Mouse (Mus musculus): Measurements from ENCODE around the gene Olfr958. TPM values are rescaled to one million over a fixed set of nuclear protein-coding genes. Genes with fewer than 3 reads are reported as not detected.

Olfr958 gene
- polyA plus RNA-seq, 1 experiment from 2014 or later = not detected

- Histone ChIP-seq H3K4me3 (ENCODE audit: low read depth, low read length) (no peak overlapping the region), H3K27ac (ENCODE audit: low read depth) (no peak overlapping the region), H3K36me3 (ENCODE audit: insufficient read depth) (no peaks in the 10 kb centered on the region), H3K9ac (no peak overlapping the region), H3K9me3 (ENCODE audit: low read depth, low read length) (no peaks in the 10 kb centered on the region), H3K4me2 (no peak overlapping the region), H3K27me3 (ENCODE audit: insufficient read depth, low read length) (no peaks in the 10 kb centered on the region), H3K4me1 (ENCODE audit: insufficient read depth) (no peaks in the 10 kb centered on the region)
- TF ChIP-seq CTCF (IDR thresholded peaks at IDR 0.05; ENCODE audit: low read depth) = no peak
- DNase-seq = peak; percentile 24
- ATAC-seq (ENCODE audit: insufficient read depth) = no peak
- 52% methylated on average over 5 of the region's 5 CpGs for WGBS
These were observed 3.0 kb downstream of the Olfr958 start for GRCm38 (mm10) chr9:39550806-39551205.

- no peak overlapping the region for H3K9ac ChIP-seq
- TF ChIP-seq CTCF (IDR thresholded peaks at IDR 0.05; ENCODE audit: low read depth) = no peak
- H3K9me3 ChIP-seq (ENCODE audit: low read depth, low read length) = no peaks in the 10 kb centered on the region
- H3K4me1 ChIP-seq (ENCODE audit: insufficient read depth) = no peaks in the 10 kb centered on the region
- no peaks in the 10 kb centered on the region for H3K36me3 ChIP-seq (ENCODE audit: insufficient read depth)
- no peak overlapping the region for H3K4me3 ChIP-seq (ENCODE audit: low read depth, low read length)
- 46% methylated on average over 1 of the region's 1 CpGs for WGBS
- H3K4me2 ChIP-seq = no peak overlapping the region
- ATAC-seq (ENCODE audit: insufficient read depth) (peak; percentile 86), DNase-seq (peak; percentile 82)
- no peak overlapping the region for H3K27ac ChIP-seq (ENCODE audit: low read depth)
- no peaks in the 10 kb centered on the region for H3K27me3 ChIP-seq (ENCODE audit: insufficient read depth, low read length)
These were observed 30.1 kb downstream of the Olfr958 start for GRCm38 (mm10) chr9:39523616-39524285.

- Histone ChIP-seq H3K9ac (no peak overlapping the region), H3K4me1 (ENCODE audit: insufficient read depth) (no peaks in the 10 kb centered on the region), H3K36me3 (ENCODE audit: insufficient read depth) (no peaks in the 10 kb centered on the region), H3K9me3 (ENCODE audit: low read depth, low read length) (no peaks in the 10 kb centered on the region), H3K27me3 (ENCODE audit: insufficient read depth, low read length) (no peaks in the 10 kb centered on the region), H3K4me3 (ENCODE audit: low read depth, low read length) (no peak overlapping the region), H3K27ac (ENCODE audit: low read depth) (no peak overlapping the region), H3K4me2 (no peak overlapping the region)
- ATAC-seq (ENCODE audit: insufficient read depth) (no peak), DNase-seq (peak; percentile 11)
- TF ChIP-seq CTCF (IDR thresholded peaks at IDR 0.05; ENCODE audit: low read depth) = no peak
These were observed 35.3 kb downstream of the Olfr958 start for GRCm38 (mm10) chr9:39518595-39518994.

- no peak within 1 kb of the TSS for H3K9ac ChIP-seq
- H3K9me3 ChIP-seq (ENCODE audit: low read depth, low read length) = no peaks in the 10 kb centered on the region
- H3K27ac ChIP-seq (ENCODE audit: low read depth) = no peak within 1 kb of the TSS
- H3K36me3 ChIP-seq (ENCODE audit: insufficient read depth) = no peaks in the 10 kb centered on the region
- no peak for TF ChIP-seq CTCF (IDR thresholded peaks at IDR 0.05; ENCODE audit: low read depth)
- H3K4me1 ChIP-seq (ENCODE audit: insufficient read depth) = no peaks in the 10 kb centered on the region
- no peak within 1 kb of the TSS for H3K4me3 ChIP-seq (ENCODE audit: low read depth, low read length)
- H3K27me3 ChIP-seq (ENCODE audit: insufficient read depth, low read length) = no peaks in the 10 kb centered on the region
- ATAC-seq (ENCODE audit: insufficient read depth) (no peak), DNase-seq (no peak)
- WGBS = 45% methylated on average over 3 of the region's 3 CpGs
- no peak within 1 kb of the TSS for H3K4me2 ChIP-seq
These were observed 38.3 kb downstream of the Olfr958 start, which contains the start of gene Olfr957 for GRCm38 (mm10) chr9:39515531-39515930. Gene Olfr957 (minus strand): TSS chr9:39515809.

- H3K9ac ChIP-seq = no peak overlapping the region
- ATAC-seq (ENCODE audit: insufficient read depth) (no peak), DNase-seq (no peak)
- H3K4me3 ChIP-seq (ENCODE audit: low read depth, low read length) = no peak overlapping the region
- no peak overlapping the region for H3K27ac ChIP-seq (ENCODE audit: low read depth)
- no peaks in the 10 kb centered on the region for H3K36me3 ChIP-seq (ENCODE audit: insufficient read depth)
- no peaks in the 10 kb centered on the region for H3K27me3 ChIP-seq (ENCODE audit: insufficient read depth, low read length)
- 77% methylated on average over 9 of the region's 9 CpGs for WGBS
- TF ChIP-seq CTCF (IDR thresholded peaks at IDR 0.05; ENCODE audit: low read depth) = no peak
- no peaks in the 10 kb centered on the region for H3K4me1 ChIP-seq (ENCODE audit: insufficient read depth)
- no peaks in the 10 kb centered on the region for H3K9me3 ChIP-seq (ENCODE audit: low read depth, low read length)
- no peak overlapping the region for H3K4me2 ChIP-seq
These were observed 44.4 kb downstream of the Olfr958 start for GRCm38 (mm10) chr9:39509412-39509811.

GRCm38 (mm10) chr9:39508998-39509397, 44.9 kb downstream of the Olfr958 start:
- Histone ChIP-seq H3K4me2 (no peak overlapping the region), H3K9me3 (ENCODE audit: low read depth, low read length) (no peaks in the 10 kb centered on the region), H3K4me3 (ENCODE audit: low read depth, low read length) (no peak overlapping the region), H3K9ac (no peak overlapping the region), H3K36me3 (ENCODE audit: insufficient read depth) (no peaks in the 10 kb centered on the region), H3K4me1 (ENCODE audit: insufficient read depth) (no peaks in the 10 kb centered on the region), H3K27me3 (ENCODE audit: insufficient read depth, low read length) (no peaks in the 10 kb centered on the region), H3K27ac (ENCODE audit: low read depth) (no peak overlapping the region)
- peak; percentile 84 for DNase-seq
- ATAC-seq (ENCODE audit: insufficient read depth) = no peak
- WGBS = 11% methylated on average over 6 of the region's 6 CpGs
- TF ChIP-seq CTCF (IDR thresholded peaks at IDR 0.05; ENCODE audit: low read depth) = peak; percentile 76

Other genes starting within 250 kb of the Olfr958 start
- not detected in 2 replicates for gene Olfr948, start 228.0 kb downstream of the Olfr958 start, polyA plus RNA-seq (2014; fragmentation: Nextera tagmentation; extraction: Ambion mirVana)
- gene Olfr951, start 166.6 kb downstream of the Olfr958 start, polyA plus RNA-seq (2014; fragmentation: Nextera tagmentation; extraction: Ambion mirVana) = not detected in 2 replicates
- gene Olfr952, start 126.9 kb downstream of the Olfr958 start, polyA plus RNA-seq (2014; fragmentation: Nextera tagmentation; extraction: Ambion mirVana) = not detected in 2 replicates
- gene Olfr954, start 97.4 kb downstream of the Olfr958 start, polyA plus RNA-seq (2014; fragmentation: Nextera tagmentation; extraction: Ambion mirVana) = not detected in 2 replicates
- not detected in 2 replicates for gene Olfr955, start 82.1 kb downstream of the Olfr958 start, polyA plus RNA-seq (2014; fragmentation: Nextera tagmentation; extraction: Ambion mirVana)
- gene Olfr44, start 60.1 kb downstream of the Olfr958 start, polyA plus RNA-seq (2014; fragmentation: Nextera tagmentation; extraction: Ambion mirVana) = not detected in 2 replicates
- not detected in 2 replicates for gene Olfr957, start 38.2 kb downstream of the Olfr958 start, polyA plus RNA-seq (2014; fragmentation: Nextera tagmentation; extraction: Ambion mirVana)
- not detected in 2 replicates for gene Olfr959, start 21.5 kb upstream of the Olfr958 start, polyA plus RNA-seq (2014; fragmentation: Nextera tagmentation; extraction: Ambion mirVana)
- 10.4 and 11.7 TPM in 2 replicates for gene AW551984, start 50.3 kb upstream of the Olfr958 start, polyA plus RNA-seq (2014; fragmentation: Nextera tagmentation; extraction: Ambion mirVana)
- not detected in 2 replicates for gene Olfr148, start 56.6 kb upstream of the Olfr958 start, polyA plus RNA-seq (2014; fragmentation: Nextera tagmentation; extraction: Ambion mirVana)
- not detected in 2 replicates for gene Olfr960, start 67.3 kb upstream of the Olfr958 start, polyA plus RNA-seq (2014; fragmentation: Nextera tagmentation; extraction: Ambion mirVana)
- gene Olfr961, start 91.0 kb upstream of the Olfr958 start, polyA plus RNA-seq (2014; fragmentation: Nextera tagmentation; extraction: Ambion mirVana) = not detected in 2 replicates
- not detected in 2 replicates for gene Olfr963, start 113.2 kb upstream of the Olfr958 start, polyA plus RNA-seq (2014; fragmentation: Nextera tagmentation; extraction: Ambion mirVana)
- gene Olfr149, start 153.1 kb upstream of the Olfr958 start, polyA plus RNA-seq (2014; fragmentation: Nextera tagmentation; extraction: Ambion mirVana) = not detected in 2 replicates
- not detected in 2 replicates for gene Olfr965, start 157.3 kb upstream of the Olfr958 start, polyA plus RNA-seq (2014; fragmentation: Nextera tagmentation; extraction: Ambion mirVana)
- gene Olfr150, start 176.9 kb upstream of the Olfr958 start, polyA plus RNA-seq (2014; fragmentation: Nextera tagmentation; extraction: Ambion mirVana) = not detected in 2 replicates
- gene Olfr967, start 192.2 kb upstream of the Olfr958 start, polyA plus RNA-seq (2014; fragmentation: Nextera tagmentation; extraction: Ambion mirVana) = not detected in 2 replicates
- gene Olfr968, start 229.2 kb upstream of the Olfr958 start, polyA plus RNA-seq (2014; fragmentation: Nextera tagmentation; extraction: Ambion mirVana) = not detected in 2 replicates
- not detected in 2 replicates for gene Olfr969, start 236.9 kb upstream of the Olfr958 start, polyA plus RNA-seq (2014; fragmentation: Nextera tagmentation; extraction: Ambion mirVana)